Comparison of ENCODE assay signal across 8 mouse cellular contexts in genomic region chr16:50069033-50069432, GRCm38 (mm10).
DNase-seq lines count a peak whose midpoint lies in the region; ATAC-seq lines count a peak whose summit lies in the region.
"Had no signal": no experiment of that assay in that cellular context is flagged by ENCODE, and none has a peak within 500 bp of the region (broad histone marks: within the 10 kb centered on the region; RNA-seq: fewer than 3 reads in every experiment).

No protein-coding gene starts in this region.

- H3K4me2 ChIP-seq in liver, embryonic 15.5 days = no peak overlapping the region
- no peak overlapping the region for H3K4me2 ChIP-seq in forebrain, embryonic 14.5 days (ENCODE audit: low read length)
- H3K4me2 ChIP-seq: limb, embryonic 15.5 days had no signal

- WGBS in liver, embryonic 15.5 days (ENCODE audit: insufficient replicate concordance) = 19% methylated on average over 4 of the region's 4 CpGs
- 84% methylated on average over 4 of the region's 4 CpGs for WGBS in forebrain, embryonic 14.5 days

- no peak overlapping the region for H3K4me3 ChIP-seq in liver, embryonic 15.5 days (replicated peaks)
- H3K4me3 ChIP-seq in forebrain, embryonic 14.5 days (ENCODE audit: low read depth, low read length) = no peak overlapping the region
- H3K4me3 ChIP-seq: limb, embryonic 15.5 days had no signal

- H3K9ac ChIP-seq in liver, embryonic 15.5 days = no peak overlapping the region
- H3K9ac ChIP-seq in forebrain, embryonic 14.5 days (ENCODE audit: low read length) = no peak overlapping the region
- H3K9ac ChIP-seq: limb, embryonic 15.5 days had no signal

- H3K27me3 ChIP-seq in liver, embryonic 15.5 days = no peaks in the 10 kb centered on the region
- H3K27me3 ChIP-seq in forebrain, embryonic 14.5 days (replicated peaks; ENCODE audit: control insufficient read depth, insufficient read depth, low read length) = no peaks in the 10 kb centered on the region
- H3K27me3 ChIP-seq: limb, embryonic 15.5 days had no signal

- H3K27ac ChIP-seq in liver, embryonic 15.5 days (replicated peaks) = no peak overlapping the region
- H3K27ac ChIP-seq in forebrain, embryonic 14.5 days (ENCODE audit: low read depth, low read length) = no peak overlapping the region
- H3K27ac ChIP-seq: limb, embryonic 15.5 days had no signal

- no peaks in the 10 kb centered on the region for H3K36me3 ChIP-seq in liver, embryonic 15.5 days (replicated peaks)
- H3K36me3 ChIP-seq in forebrain, embryonic 14.5 days (ENCODE audit: control insufficient read depth, insufficient read depth, low read length) = no peaks in the 10 kb centered on the region
- H3K36me3 ChIP-seq: limb, embryonic 15.5 days had no signal

- H3K9me3 ChIP-seq in liver, embryonic 15.5 days (replicated peaks) = no peaks in the 10 kb centered on the region
- no peaks in the 10 kb centered on the region for H3K9me3 ChIP-seq in forebrain, embryonic 14.5 days (replicated peaks; ENCODE audit: control insufficient read depth, low read length)
- H3K9me3 ChIP-seq: limb, embryonic 15.5 days had no signal

- 0 out of 2 replicates have a peak, but pooled peaks have one; percentile 42 for ATAC-seq in erythroid progenitor cell, adult 5-6 weeks (replicated peaks; ENCODE audit: low FRiP score, poor library complexity, severe bottlenecking)
- ATAC-seq in liver, embryonic 15.5 days (ENCODE audit: insufficient read depth) = peak; percentile 51; the same call in 1 of the 2 replicates
- ATAC-seq in forebrain, embryonic 14.5 days = no peak

- peak; percentile 58 for DNase-seq in urinary bladder, postnatal 14 days (ENCODE audit: low spot score)
- DNase-seq in urinary bladder, postnatal 4 days (ENCODE audit: low spot score in 2 of 2) = no peak
- DNase-seq in thymus, postnatal 14 days = peak; percentile 71
- no peak for DNase-seq in forebrain, embryonic 14.5 days (ENCODE audit: low spot score)
- DNase-seq in right cerebral cortex, postnatal 14 days = no peak

- H3K4me1 ChIP-seq in liver, embryonic 15.5 days (replicated peaks) = peaks cover 9% of the 10 kb centered on the region
- no peaks in the 10 kb centered on the region; the same call in 1 of the 2 replicates for H3K4me1 ChIP-seq in forebrain, embryonic 14.5 days (ENCODE audit: control insufficient read depth, insufficient read depth, low read length)

Comparison
In these comparisons a context has a peak if more than half of its experiments do, and no peak if none do; other contexts are left out.
1. DNase-seq: peak in urinary bladder, postnatal 14 days (single experiment) and thymus, postnatal 14 days (single experiment); none in urinary bladder, postnatal 4 days (0 of 2), forebrain, embryonic 14.5 days (single experiment) and right cerebral cortex, postnatal 14 days (single experiment).